Mouse (Mus musculus) liver, adult 2 months (tissue): ENCODE results near the gene Fgfr2. TPM values are rescaled to one million over a fixed set of nuclear protein-coding genes. Genes with fewer than 3 reads are reported as not detected.

Experiments
- DNase-seq: peaks from one replicate; pipeline ENCODE4 v3.0.0-alpha.2; 2011; ENCODE audit warnings: low read depth, low spot score; ENCODE audit errors: extremely low read depth
- H3K27ac ChIP-seq: fragments of 200-500 bp; replicated peaks from 2 replicates; pipeline ENCODE4 v1.5.1; 2012; ENCODE audit warnings: low read depth, mild to moderate bottlenecking, control low read depth, inconsistent platforms, low read length; ENCODE audit not compliant: insufficient read depth
- H3K27me3 ChIP-seq: fragments of 200-500 bp; 2 replicates; pipeline ENCODE4 v1.6.1; 2012; ENCODE audit warnings: mild to moderate bottlenecking, moderate library complexity, low read length, inconsistent platforms; ENCODE audit not compliant: control insufficient read depth, insufficient read depth
- H3K36me3 ChIP-seq: fragments of 200-500 bp; 2 replicates; pipeline ENCODE4 v1.6.1; 2012; ENCODE audit warnings: low read length, inconsistent platforms; ENCODE audit not compliant: control insufficient read depth, insufficient read depth
- H3K4me1 ChIP-seq: fragments of 200-500 bp; 2 replicates; pipeline ENCODE4 v1.6.1; 2011; ENCODE audit warnings: low read length; ENCODE audit not compliant: control insufficient read depth, insufficient read depth
- H3K4me3 ChIP-seq: fragments of 200-500 bp; 2 replicates; pipeline ENCODE4 v1.5.1; 2011; ENCODE audit warnings: low read depth, mild to moderate bottlenecking, control low read depth, low read length, moderate library complexity; ENCODE audit not compliant: insufficient read depth
- H3K79me2 ChIP-seq: fragments of 200-500 bp; 2 replicates; pipeline ENCODE4 v1.6.1; 2012; ENCODE audit warnings: inconsistent platforms, mild to moderate bottlenecking, low read length, moderate library complexity; ENCODE audit not compliant: control insufficient read depth, insufficient read depth
- H3K9ac ChIP-seq: fragments of 200-500 bp; 2 replicates; pipeline ENCODE4 v1.6.1; 2012; ENCODE audit warnings: low read depth, mild to moderate bottlenecking, control low read depth, inconsistent platforms, low read length
- CTCF ChIP-seq: fragments of 200-500 bp; IDR thresholded peaks from 2 replicates; pipeline ENCODE4 v1.5.1; 2011; ENCODE audit warnings: low read depth, low read length, control low read depth
- POLR2A ChIP-seq: fragments of 200-500 bp; IDR thresholded peaks from 2 replicates; pipeline ENCODE4 v1.6.1; 2011; ENCODE audit warnings: low read length, control low read depth; ENCODE audit not compliant: insufficient read depth; ENCODE audit errors: extremely low read depth
- WGBS: fragments of 180-500 bp; shearing (Covaris S2); methylation state at CpG from one replicate; pipeline ENCODE4 v1.1.7; 2018; 5-methylcytosine and 5-hydroxymethylcytosine counted together
- polyA plus RNA-seq: library from polyadenylated mRNA; depleted of rRNA; stranded (reverse); fragments of >200 nt; gene quantifications from 2 replicates; pipeline ENCODE4 v1.2.3, GENCODE M21; 2012
- total RNA-seq: library from RNA; depleted of rRNA; stranded (reverse); fragments of >200 nt; gene quantifications from 2 replicates; pipeline ENCODE4 v1.2.3, GENCODE M21; 2014

Fgfr2 gene
- total and polyA plus RNA-seq, 2 experiments: 16.7 to 35.2 TPM

DNA sequence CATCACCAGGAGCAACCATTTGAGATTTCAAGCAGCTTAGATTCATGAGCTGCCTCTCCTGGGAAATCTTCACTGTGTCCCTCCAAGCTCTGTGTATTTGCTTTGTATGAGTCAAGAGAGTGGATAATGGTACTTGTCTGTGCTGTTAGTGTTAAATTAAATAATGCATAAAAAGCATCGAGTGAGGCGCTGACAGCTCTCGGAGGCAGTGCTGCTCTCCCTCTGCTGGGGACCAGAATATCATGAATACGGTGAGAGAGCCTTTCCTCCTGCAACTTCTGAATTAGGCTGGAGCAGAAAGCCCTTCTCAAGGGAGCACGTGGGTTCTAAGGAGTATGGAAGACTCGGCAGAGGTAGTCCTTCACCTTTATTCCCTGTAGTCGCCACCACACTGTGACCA is 998.2 kb downstream of the Fgfr2 start:
- Histone ChIP-seq H3K4me3 (no peak overlapping the region), H3K36me3 (no peaks in the 10 kb centered on the region), H3K27ac (no peak overlapping the region), H3K4me1 (no peaks in the 10 kb centered on the region), H3K79me2 (no peaks in the 10 kb centered on the region), H3K27me3 (no peaks in the 10 kb centered on the region), H3K9ac (no peak overlapping the region)
- TF ChIP-seq POLR2A: no peak
- TF ChIP-seq CTCF: no peak
- WGBS: 69% methylated on average over 7 of the region's 7 CpGs
- DNase-seq: no peak

DNA sequence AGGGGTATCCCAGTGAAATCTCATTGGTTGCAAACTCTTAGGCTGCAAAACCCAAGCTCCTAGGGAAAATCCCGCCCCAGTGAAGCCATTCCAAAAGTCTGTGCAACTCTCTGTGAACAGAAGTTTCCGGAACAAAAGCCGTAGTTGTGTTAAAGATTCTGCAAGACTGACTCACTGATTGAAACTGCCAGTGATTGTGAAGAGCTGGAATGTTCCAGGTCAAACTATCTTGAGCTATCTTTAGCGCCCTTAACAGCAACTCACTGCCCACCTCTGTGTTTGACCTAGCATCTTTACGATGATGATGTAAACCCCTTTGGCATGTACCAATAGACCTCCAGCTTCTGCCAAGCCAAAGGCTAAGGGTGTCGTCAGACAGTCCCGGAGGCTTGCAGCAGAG is 999.9 kb downstream of the Fgfr2 start:
- TF ChIP-seq CTCF: no peak
- 76% methylated on average over 7 of the region's 7 CpGs for WGBS
- Histone ChIP-seq H3K27me3 (no peaks in the 10 kb centered on the region), H3K4me1 (no peaks in the 10 kb centered on the region), H3K27ac (no peak overlapping the region), H3K4me3 (no peak overlapping the region), H3K9ac (no peak overlapping the region), H3K36me3 (no peaks in the 10 kb centered on the region), H3K79me2 (no peaks in the 10 kb centered on the region)
- DNase-seq: no peak

DNA sequence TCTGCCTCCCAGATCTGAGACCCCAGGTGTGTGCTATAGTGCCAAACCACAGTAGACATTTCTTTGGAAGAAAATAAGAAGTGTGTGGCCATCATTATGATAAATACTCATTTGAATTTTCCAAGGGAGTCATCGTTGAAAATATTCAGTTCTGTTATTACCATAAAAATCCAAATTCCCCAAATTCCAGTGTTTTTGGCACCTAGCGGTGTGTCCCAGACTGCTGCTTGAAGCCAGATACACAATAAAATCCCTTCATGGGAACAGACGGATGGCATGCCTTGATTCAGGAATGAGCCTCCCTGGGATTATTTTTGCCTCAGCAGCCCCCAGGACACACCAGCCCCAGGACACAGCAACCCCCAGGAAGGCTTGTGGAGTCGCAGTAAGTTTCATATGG is 1003.3 kb downstream of the Fgfr2 start:
- Histone ChIP-seq H3K4me3 (no peak overlapping the region), H3K27me3 (no peaks in the 10 kb centered on the region), H3K9ac (no peak overlapping the region), H3K27ac (no peak overlapping the region), H3K36me3 (no peaks in the 10 kb centered on the region), H3K79me2 (no peaks in the 10 kb centered on the region), H3K4me1 (no peaks in the 10 kb centered on the region)
- DNase-seq: no peak
- 79% methylated on average over 4 of the region's 4 CpGs for WGBS
- no peak for TF ChIP-seq POLR2A
- no peak for TF ChIP-seq CTCF

DNA sequence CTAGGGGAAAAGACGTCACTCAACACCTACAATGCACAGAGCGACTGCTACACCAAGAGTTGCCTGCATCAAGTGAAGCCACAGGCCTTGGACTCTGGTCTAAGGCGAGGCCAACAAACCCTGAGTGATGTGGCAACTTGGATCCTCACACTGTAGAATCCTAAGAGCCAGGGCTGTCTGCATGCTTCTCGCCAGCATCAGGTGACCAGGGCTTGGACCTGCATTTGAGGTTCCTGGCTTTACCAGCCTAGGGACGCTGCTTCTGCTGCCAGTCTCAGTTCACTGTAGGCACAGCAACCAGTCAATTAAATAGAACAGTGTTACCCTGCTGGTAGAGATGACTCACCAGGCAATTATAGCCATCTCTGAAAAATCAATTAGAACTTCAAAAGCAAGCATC is 1011.4 kb downstream of the Fgfr2 start:
- Histone ChIP-seq H3K36me3 (no peaks in the 10 kb centered on the region), H3K27me3 (no peaks in the 10 kb centered on the region), H3K4me1 (no peaks in the 10 kb centered on the region), H3K4me3 (no peak overlapping the region), H3K27ac (no peak overlapping the region), H3K9ac (no peak overlapping the region), H3K79me2 (no peaks in the 10 kb centered on the region)
- WGBS: 76% methylated on average over 5 of the region's 5 CpGs
- DNase-seq: no peak
- TF ChIP-seq CTCF (no peak), POLR2A (no peak)

DNA sequence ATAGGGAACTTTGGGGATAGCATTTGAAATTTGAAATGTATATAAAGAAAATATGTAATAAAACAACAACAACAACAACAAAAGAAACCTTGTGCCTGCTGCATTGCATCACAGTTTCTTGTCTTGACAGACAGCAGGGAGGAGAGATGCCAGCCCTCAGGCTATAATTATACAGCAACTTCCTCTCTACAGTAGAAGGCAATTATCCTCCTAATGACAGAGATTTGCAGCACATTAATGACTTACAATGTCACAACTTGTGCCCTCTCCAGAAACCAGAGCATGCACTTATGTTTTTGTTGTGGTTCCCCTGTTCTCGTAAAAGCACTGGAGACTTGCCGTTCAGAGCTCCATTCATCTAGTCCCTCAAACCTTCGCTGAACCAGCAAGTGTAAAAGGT is 1012.8 kb downstream of the Fgfr2 start:
- Histone ChIP-seq H3K79me2 (no peaks in the 10 kb centered on the region), H3K4me3 (no peak overlapping the region), H3K9ac (no peak overlapping the region), H3K27ac (no peak overlapping the region), H3K4me1 (no peaks in the 10 kb centered on the region), H3K36me3 (no peaks in the 10 kb centered on the region), H3K27me3 (no peaks in the 10 kb centered on the region)
- WGBS: 78% methylated on average over 3 of the region's 3 CpGs
- TF ChIP-seq CTCF (no peak), POLR2A (no peak)
- DNase-seq: no peak

DNA sequence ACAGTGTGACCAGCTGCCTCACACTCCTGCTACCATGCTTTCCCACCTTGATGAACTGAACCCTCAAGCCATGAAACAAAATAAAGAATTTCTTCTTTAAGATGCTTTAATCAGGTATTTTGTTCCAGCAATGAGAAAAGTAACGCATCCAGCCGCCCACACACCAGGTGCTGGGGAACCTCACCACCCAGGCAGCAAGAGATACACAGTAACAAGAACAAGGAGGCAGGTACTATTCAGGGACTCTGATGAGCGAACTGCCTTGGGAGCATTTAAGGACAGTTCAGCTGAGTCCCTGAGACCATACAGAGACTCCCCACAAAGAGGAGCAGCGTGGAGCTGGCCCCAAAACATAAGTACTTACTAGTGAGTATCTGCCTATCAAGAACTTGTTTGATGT is 1016.3 kb downstream of the Fgfr2 start:
- no peaks in the 10 kb centered on the region for H3K27me3 ChIP-seq
- TF ChIP-seq CTCF (no peak), POLR2A (no peak)
- H3K4me3 ChIP-seq: no peak overlapping the region
- H3K79me2 ChIP-seq: no peaks in the 10 kb centered on the region
- DNase-seq: no peak
- WGBS: 84% methylated on average over 4 of the region's 4 CpGs
- no peak overlapping the region for H3K9ac ChIP-seq
- no peaks in the 10 kb centered on the region for H3K4me1 ChIP-seq
- no peak overlapping the region for H3K27ac ChIP-seq
- H3K36me3 ChIP-seq: no peaks in the 10 kb centered on the region

DNA sequence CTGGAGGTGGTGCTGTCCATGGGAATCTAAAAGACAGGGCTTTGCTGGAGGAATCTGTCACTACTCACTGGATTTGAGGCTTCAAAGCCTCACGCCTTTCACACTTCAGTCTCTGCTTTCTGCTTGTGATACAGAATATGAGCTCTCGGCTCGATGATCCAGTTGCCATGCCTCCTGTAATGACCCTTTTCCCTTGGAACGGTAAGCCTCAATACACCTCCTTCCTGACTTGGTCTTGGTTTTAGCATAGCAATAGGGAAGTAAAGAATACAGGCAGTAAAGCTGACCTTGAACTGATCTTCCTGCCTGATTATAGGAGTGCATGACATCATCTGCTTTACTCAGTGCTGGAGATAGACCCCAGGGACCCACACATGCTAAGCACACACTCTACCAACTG is 1017.8 kb downstream of the Fgfr2 start:
- no peaks in the 10 kb centered on the region for H3K79me2 ChIP-seq
- TF ChIP-seq CTCF (no peak), POLR2A (no peak)
- H3K27ac ChIP-seq: no peak overlapping the region
- H3K36me3 ChIP-seq: no peaks in the 10 kb centered on the region
- H3K9ac ChIP-seq: no peak overlapping the region
- H3K27me3 ChIP-seq: no peaks in the 10 kb centered on the region
- no peak overlapping the region for H3K4me3 ChIP-seq
- WGBS: 69% methylated on average over 4 of the region's 4 CpGs
- no peak for DNase-seq
- H3K4me1 ChIP-seq: no peaks in the 10 kb centered on the region
